Mouse (Mus musculus): ENCODE data around the gene Dcdc2b.

DNA sequence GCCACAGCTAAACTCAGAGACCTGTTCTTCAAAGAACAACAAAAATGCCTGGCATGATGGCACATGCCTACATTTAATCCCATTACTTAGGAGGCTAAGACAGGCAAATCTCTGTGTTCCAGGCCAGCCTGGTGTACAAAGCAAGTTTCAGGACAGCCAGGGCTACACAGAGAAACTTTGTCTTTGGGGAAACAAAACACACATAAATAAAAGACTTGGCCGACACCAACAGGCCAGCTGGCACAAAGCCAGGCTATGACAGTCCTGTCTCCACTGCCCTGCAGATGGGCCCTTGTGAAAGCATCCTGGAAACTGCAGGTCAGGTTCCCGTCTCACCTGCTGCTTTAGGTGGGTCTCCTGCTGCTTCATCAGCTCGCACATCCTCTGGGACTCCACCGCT lies 16.9 kb upstream of the Dcdc2b start:
- TF ChIP-seq E2F4 (IDR thresholded peaks at IDR 0.05; ENCODE audit: insufficient read depth) (no peak), POLR2A (IDR thresholded peaks at IDR 0.05; ENCODE audit: insufficient read length, low read depth) (no peak), TCF12 (IDR thresholded peaks at IDR 0.05; ENCODE audit: insufficient read depth, poor library complexity, severe bottlenecking) (no peak), CEBPB (IDR thresholded peaks at IDR 0.05; ENCODE audit: insufficient read depth, poor library complexity, severe bottlenecking) (no peak), MAX (IDR thresholded peaks at IDR 0.05; ENCODE audit: low read depth) (no peak), SRF (IDR thresholded peaks at IDR 0.05; ENCODE audit: control insufficient read depth, insufficient read length, low read depth) (no peak), POLR2AphosphoS2 (IDR thresholded peaks at IDR 0.05; ENCODE audit: insufficient read length, low read depth) (no peak), USF1 (IDR thresholded peaks at IDR 0.05; ENCODE audit: low read depth) (no peak), TCF3 (IDR thresholded peaks at IDR 0.05; ENCODE audit: insufficient read length, low read depth) (no peak), MYOG (IDR thresholded peaks at IDR 0.05; ENCODE audit: control insufficient read depth in 1 of 3, insufficient read depth in 1 of 3, insufficient read length in 2 of 3, low read depth in 2 of 3) (no peak), MYOD1 (IDR thresholded peaks at IDR 0.05; ENCODE audit: control insufficient read depth in 1 of 3, insufficient read length in 2 of 3, low read depth in 2 of 3) (no peak), REST (IDR thresholded peaks at IDR 0.05; ENCODE audit: insufficient read depth, insufficient read length) (no peak)

Data from myocyte (in vitro differentiated cells).